Mouse (Mus musculus): Measurements from ENCODE around the gene Trappc4. TPM values are rescaled to one million over a fixed set of nuclear protein-coding genes. Genes with fewer than 3 reads are reported as not detected.

Trappc4 gene
- polyA plus RNA-seq, 2 experiments: 26.6 to 44.4 TPM

GRCm38 (mm10) chr9:44405011-44405410 is 2.4 kb downstream of the Trappc4 start:
- peaks cover 44% of the 10 kb centered on the region for H3K36me3 ChIP-seq (replicated peaks; ENCODE audit: control insufficient read depth, insufficient read depth, low read depth)
- no peak overlapping the region for H3K4me3 ChIP-seq (ENCODE audit: insufficient read depth in 1 of 2, low read depth in 2 of 2, low read length in 2 of 2)
- H3K4me1 ChIP-seq (replicated peaks; ENCODE audit: control insufficient read depth in 2 of 2, insufficient read depth in 2 of 2, low read length in 1 of 2): peaks cover 7 to 17% of the 10 kb centered on the region in 2 experiments
- DNase-seq (ENCODE audit: low read depth in 3 of 3, low spot score in 3 of 3) (no peak), ATAC-seq (ENCODE audit: insufficient read depth) (no peak)
- TF ChIP-seq EP300 (IDR thresholded peaks at IDR 0.05; ENCODE audit: low read depth): no peak
- TF ChIP-seq CTCF (IDR thresholded peaks at IDR 0.05; ENCODE audit: low read depth): no peak
- no peak overlapping the region for H3K9ac ChIP-seq (replicated peaks)
- no peaks in the 10 kb centered on the region for H3K27me3 ChIP-seq (ENCODE audit: control insufficient read depth, insufficient read depth, low read length)
- 79% methylated on average over 3 of the region's 3 CpGs for WGBS (ENCODE audit: insufficient replicate concordance)
- no peak overlapping the region for H3K4me2 ChIP-seq (ENCODE audit: low read depth)
- H3K9me3 ChIP-seq (ENCODE audit: control insufficient read depth, low read length): no peaks in the 10 kb centered on the region
- H3K27ac ChIP-seq: no peak overlapping the region

- 76% methylated on average over 4 of the region's 4 CpGs for WGBS (ENCODE audit: insufficient replicate concordance)
- H3K4me1 ChIP-seq (replicated peaks; ENCODE audit: control insufficient read depth in 2 of 2, insufficient read depth in 2 of 2, low read length in 1 of 2): peaks cover 5 to 20% of the 10 kb centered on the region in 2 experiments; a peak in 3 of 4 replicates
- DNase-seq (ENCODE audit: low read depth in 3 of 3, low spot score in 3 of 3) (no peak), ATAC-seq (ENCODE audit: insufficient read depth) (no peak)
- no peaks in the 10 kb centered on the region for H3K27me3 ChIP-seq (ENCODE audit: control insufficient read depth, insufficient read depth, low read length)
- H3K4me3 ChIP-seq (ENCODE audit: insufficient read depth in 1 of 2, low read depth in 2 of 2, low read length in 2 of 2): no peak overlapping the region
- no peak overlapping the region for H3K27ac ChIP-seq
- TF ChIP-seq CTCF (IDR thresholded peaks at IDR 0.05; ENCODE audit: low read depth) (no peak), EP300 (IDR thresholded peaks at IDR 0.05; ENCODE audit: low read depth) (no peak)
- no peak overlapping the region for H3K9ac ChIP-seq (replicated peaks)
- no peak overlapping the region for H3K4me2 ChIP-seq (ENCODE audit: low read depth)
- H3K9me3 ChIP-seq (ENCODE audit: control insufficient read depth, low read length): no peaks in the 10 kb centered on the region
- H3K36me3 ChIP-seq (replicated peaks; ENCODE audit: control insufficient read depth, insufficient read depth, low read depth): peaks cover 29% of the 10 kb centered on the region
Observed at GRCm38 (mm10) chr9:44401081-44401480, 6.3 kb downstream of the Trappc4 start.

GRCm38 (mm10) chr9:44399795-44400114 is 7.6 kb downstream of the Trappc4 start:
- Histone ChIP-seq H3K36me3 (replicated peaks; ENCODE audit: control insufficient read depth, insufficient read depth, low read depth) (peaks cover 29% of the 10 kb centered on the region), H3K27me3 (ENCODE audit: control insufficient read depth, insufficient read depth, low read length) (no peaks in the 10 kb centered on the region), H3K9ac (replicated peaks) (no peak overlapping the region), H3K4me2 (ENCODE audit: low read depth) (no peak overlapping the region), H3K4me1 (replicated peaks; ENCODE audit: control insufficient read depth in 2 of 2, insufficient read depth in 2 of 2, low read length in 1 of 2) (peaks cover 3 to 17% of the 10 kb centered on the region in 2 experiments; a peak in 3 of 4 replicates), H3K27ac (no peak overlapping the region), H3K4me3 (ENCODE audit: insufficient read depth in 1 of 2, low read depth in 2 of 2, low read length in 2 of 2) (no peak overlapping the region), H3K9me3 (ENCODE audit: control insufficient read depth, low read length) (no peaks in the 10 kb centered on the region)
- no peak for TF ChIP-seq CTCF (IDR thresholded peaks at IDR 0.05; ENCODE audit: low read depth)
- TF ChIP-seq EP300 (IDR thresholded peaks at IDR 0.05; ENCODE audit: low read depth): no peak
- no peak for DNase-seq (ENCODE audit: low read depth in 3 of 3, low spot score in 3 of 3)
- ATAC-seq (ENCODE audit: insufficient read depth): no peak
- WGBS (ENCODE audit: insufficient replicate concordance): 79% methylated on average over 6 of the region's 6 CpGs

GRCm38 (mm10) chr9:44399114-44399794 is 8.1 kb downstream of the Trappc4 start:
- 74% methylated on average over 13 of the region's 13 CpGs for WGBS (ENCODE audit: insufficient replicate concordance)
- H3K4me2 ChIP-seq (ENCODE audit: low read depth): peak overlapping the region; percentile 83; the same call in 1 of the 2 replicates

GRCm38 (mm10) chr9:44398551-44398950 is 8.8 kb downstream of the Trappc4 start:
- peaks cover 3 to 17% of the 10 kb centered on the region in 2 experiments; a peak in 3 of 4 replicates for H3K4me1 ChIP-seq (replicated peaks; ENCODE audit: control insufficient read depth in 2 of 2, insufficient read depth in 2 of 2, low read length in 1 of 2)
- peak overlapping the region; percentile 83 for H3K4me2 ChIP-seq (ENCODE audit: low read depth)
- no peak for TF ChIP-seq EP300 (IDR thresholded peaks at IDR 0.05; ENCODE audit: low read depth)
- no peak for TF ChIP-seq CTCF (IDR thresholded peaks at IDR 0.05; ENCODE audit: low read depth)
- ATAC-seq (ENCODE audit: insufficient read depth) (no peak), DNase-seq (ENCODE audit: low read depth in 3 of 3, low spot score in 3 of 3) (no peak)
- no peak overlapping the region; the same call in 1 of the 2 replicates for H3K9ac ChIP-seq (replicated peaks)
- H3K27ac ChIP-seq: no peak overlapping the region
- H3K9me3 ChIP-seq (ENCODE audit: control insufficient read depth, low read length): no peaks in the 10 kb centered on the region
- H3K36me3 ChIP-seq (replicated peaks; ENCODE audit: control insufficient read depth, insufficient read depth, low read depth): peaks cover 23% of the 10 kb centered on the region
- no peaks in the 10 kb centered on the region for H3K27me3 ChIP-seq (ENCODE audit: control insufficient read depth, insufficient read depth, low read length)
- H3K4me3 ChIP-seq (ENCODE audit: insufficient read depth in 1 of 2, low read depth in 2 of 2, low read length in 2 of 2): peak overlapping the region; percentile 15 to 61; a peak in 3 of 4 replicates
- WGBS (ENCODE audit: insufficient replicate concordance): 80% methylated on average over 9 of the region's 9 CpGs

More at GRCm38 (mm10) chr9:44399114-44399794, 8.1 kb downstream of the Trappc4 start:
- TF ChIP-seq EP300 (IDR thresholded peaks at IDR 0.05; ENCODE audit: low read depth) (no peak), CTCF (IDR thresholded peaks at IDR 0.05; ENCODE audit: low read depth) (no peak)
- Histone ChIP-seq H3K4me1 (replicated peaks; ENCODE audit: control insufficient read depth in 2 of 2, insufficient read depth in 2 of 2, low read length in 1 of 2) (peaks cover 3 to 17% of the 10 kb centered on the region in 2 experiments; a peak in 3 of 4 replicates), H3K27ac (no peak overlapping the region), H3K9me3 (ENCODE audit: control insufficient read depth, low read length) (no peaks in the 10 kb centered on the region), H3K9ac (replicated peaks) (no peak overlapping the region), H3K27me3 (ENCODE audit: control insufficient read depth, insufficient read depth, low read length) (no peaks in the 10 kb centered on the region), H3K4me3 (ENCODE audit: insufficient read depth in 1 of 2, low read depth in 2 of 2, low read length in 2 of 2) (no peak overlapping the region), H3K36me3 (replicated peaks; ENCODE audit: control insufficient read depth, insufficient read depth, low read depth) (peaks cover 29% of the 10 kb centered on the region)
- no peak for DNase-seq (ENCODE audit: low read depth in 3 of 3, low spot score in 3 of 3)
- no peak for ATAC-seq (ENCODE audit: insufficient read depth)

Measured in liver, embryonic 14.5 days (tissue).